ENCODE assay signal across 22 mouse cellular contexts in the genomic region with DNA sequence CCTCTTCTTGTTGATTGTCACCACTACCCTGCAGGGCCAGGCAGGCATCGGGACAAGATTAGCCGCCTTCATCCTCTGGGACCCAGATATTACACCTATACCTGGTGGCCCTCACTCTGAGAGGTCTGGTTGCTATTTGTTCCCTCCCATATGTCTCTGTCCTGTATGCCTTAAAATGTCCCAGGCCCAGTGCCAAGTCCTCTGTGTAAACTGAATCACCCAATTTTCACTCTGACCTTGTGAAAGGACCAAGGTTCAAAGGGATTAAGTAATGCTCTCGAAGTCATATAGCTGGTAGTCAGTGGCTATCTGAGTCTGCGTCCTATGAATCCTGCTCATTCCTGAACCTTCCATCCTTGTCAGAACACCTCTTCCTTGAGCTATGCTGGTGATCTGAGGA. TPM values are rescaled to one million over a fixed set of nuclear protein-coding genes. Genes with fewer than 3 reads are reported as not detected.
DNase-seq lines count a peak whose midpoint lies in the region; ATAC-seq lines count a peak whose summit lies in the region.
"Had no signal": no experiment of that assay in that cellular context is flagged by ENCODE, and none has a peak within 500 bp of the region (broad histone marks: within the 10 kb centered on the region; RNA-seq: fewer than 3 reads in every experiment).

No protein-coding gene starts in this region.

- no peak overlapping the region for H3K9ac ChIP-seq in liver, embryonic 15.5 days
- H3K9ac ChIP-seq in liver, embryonic 12.5 days, result no peak overlapping the region
- H3K9ac ChIP-seq in liver, embryonic 16.5 days (ENCODE audit: low read depth, low read length), result no peak overlapping the region
- H3K9ac ChIP-seq: embryonic facial prominence, embryonic 13.5 days; forebrain, embryonic 12.5 days; hindbrain, embryonic 13.5 days had no signal

- peak; percentile 49 for DNase-seq in adrenal gland, postnatal 10 days
- DNase-seq in spleen, postnatal 4 days (ENCODE audit: low spot score in 2 of 2), result no peak
- DNase-seq in embryo, embryonic 10.5 days (ENCODE audit: low spot score), result no peak
- DNase-seq: cerebellum, adult 2 months; cerebellum, postnatal 14 days; gastrocnemius, postnatal 10 days; heart, adult 18-20 months; heart, postnatal 14 days had no signal

- no peaks in the 10 kb centered on the region for H3K27me3 ChIP-seq in liver, embryonic 15.5 days
- H3K27me3 ChIP-seq in liver, embryonic 12.5 days (replicated peaks), result no peaks in the 10 kb centered on the region
- no peaks in the 10 kb centered on the region for H3K27me3 ChIP-seq in liver, embryonic 16.5 days (ENCODE audit: control insufficient read depth, insufficient read depth, low read depth, low read length)
- H3K27me3 ChIP-seq: embryonic facial prominence, embryonic 13.5 days; forebrain, embryonic 12.5 days; hindbrain, embryonic 13.5 days had no signal

- peak overlapping the region; percentile 46; the same call in 1 of the 2 replicates for H3K27ac ChIP-seq in liver, embryonic 15.5 days (replicated peaks)
- no peak overlapping the region for H3K27ac ChIP-seq in liver, embryonic 12.5 days
- H3K27ac ChIP-seq in liver, embryonic 16.5 days (ENCODE audit: low read length), result peak overlapping the region; percentile 3; the same call in 1 of the 2 replicates
- H3K27ac ChIP-seq: embryonic facial prominence, embryonic 13.5 days; forebrain, embryonic 12.5 days; heart, embryonic 10.5 days; hindbrain, embryonic 13.5 days; hindbrain, postnatal 0 days had no signal

- H3K4me1 ChIP-seq in liver, embryonic 15.5 days (replicated peaks), result peaks cover 7% of the 10 kb centered on the region; the same call in 1 of the 2 replicates
- no peaks in the 10 kb centered on the region for H3K4me1 ChIP-seq in liver, embryonic 12.5 days
- H3K4me1 ChIP-seq in liver, embryonic 16.5 days (ENCODE audit: control insufficient read depth, low read depth, low read length), result no peaks in the 10 kb centered on the region
- H3K4me1 ChIP-seq: embryonic facial prominence, embryonic 13.5 days; forebrain, embryonic 12.5 days; heart, embryonic 10.5 days; hindbrain, embryonic 13.5 days had no signal

- H3K9me3 ChIP-seq in liver, embryonic 15.5 days (replicated peaks), result no peaks in the 10 kb centered on the region
- H3K9me3 ChIP-seq in liver, embryonic 12.5 days (replicated peaks), result no peaks in the 10 kb centered on the region
- no peaks in the 10 kb centered on the region for H3K9me3 ChIP-seq in liver, embryonic 16.5 days (replicated peaks; ENCODE audit: control insufficient read depth, low read length)
- H3K9me3 ChIP-seq: embryonic facial prominence, embryonic 13.5 days; forebrain, embryonic 12.5 days; heart, embryonic 10.5 days; hindbrain, embryonic 13.5 days had no signal

- H3K4me3 ChIP-seq in liver, embryonic 15.5 days (replicated peaks), result no peak overlapping the region
- no peak overlapping the region for H3K4me3 ChIP-seq in liver, embryonic 12.5 days
- no peak overlapping the region for H3K4me3 ChIP-seq in liver, embryonic 16.5 days (ENCODE audit: low read depth, low read length)
- H3K4me3 ChIP-seq: embryonic facial prominence, embryonic 13.5 days; forebrain, embryonic 12.5 days; heart, embryonic 10.5 days; hindbrain, embryonic 13.5 days had no signal

- 60% methylated on average over 4 of the region's 4 CpGs for WGBS in liver, embryonic 15.5 days (ENCODE audit: insufficient replicate concordance)
- 73% methylated on average over 4 of the region's 4 CpGs for WGBS in liver, embryonic 12.5 days (ENCODE audit: insufficient replicate concordance)
- WGBS in liver, embryonic 16.5 days (ENCODE audit: insufficient replicate concordance), result 74% methylated on average over 4 of the region's 4 CpGs

- H3K36me3 ChIP-seq in liver, embryonic 15.5 days (replicated peaks), result no peaks in the 10 kb centered on the region
- no peaks in the 10 kb centered on the region for H3K36me3 ChIP-seq in liver, embryonic 12.5 days
- H3K36me3 ChIP-seq in liver, embryonic 16.5 days (ENCODE audit: control insufficient read depth, insufficient read depth), result no peaks in the 10 kb centered on the region
- H3K36me3 ChIP-seq: embryonic facial prominence, embryonic 13.5 days; forebrain, embryonic 12.5 days; heart, embryonic 10.5 days; hindbrain, embryonic 13.5 days had no signal

- no peak overlapping the region for H3K4me2 ChIP-seq in liver, embryonic 15.5 days
- no peak overlapping the region for H3K4me2 ChIP-seq in liver, embryonic 12.5 days
- H3K4me2 ChIP-seq in liver, embryonic 16.5 days (ENCODE audit: low read depth, low read length), result no peak overlapping the region
- H3K4me2 ChIP-seq: embryonic facial prominence, embryonic 13.5 days; forebrain, embryonic 12.5 days; hindbrain, embryonic 13.5 days had no signal

- peak; percentile 65 for ATAC-seq in liver, embryonic 15.5 days (ENCODE audit: insufficient read depth)
- ATAC-seq in liver, embryonic 12.5 days, result no peak
- peak; percentile 80 for ATAC-seq in liver, embryonic 16.5 days (ENCODE audit: low read depth)
- ATAC-seq: forebrain, embryonic 16.5 days; hindbrain, postnatal 0 days had no signal

RNA-seq across cellular contexts. Expression of a gene that starts 6.8 kb away (rescaled TPM):
- polyA plus RNA-seq in liver, embryonic 15.5 days (2015; fragmentation: Nextera tagmentation; extraction: Ambion mirVana), result 434 and 589 TPM in 2 replicates
- 74.1 and 74.2 TPM in 2 replicates for polyA plus RNA-seq in liver, embryonic 12.5 days (2016; fragmentation: Nextera tagmentation; extraction: Ambion mirVana)
- total RNA-seq in adrenal gland, postnatal 10 days (2021), result 100 to 1,000 TPM in 1 of 2 experiments, 10 to 100 TPM in 1; 87.4 to 223 TPM
- 687 and 781 TPM in 2 replicates for polyA plus RNA-seq in liver, embryonic 16.5 days (2015; fragmentation: Nextera tagmentation; extraction: Ambion mirVana)
- total RNA-seq: common myeloid progenitor, adult 5-6 weeks; hematopoietic stem cell, adult 5-6 weeks had no signal
- polyA plus RNA-seq: embryonic facial prominence, embryonic 13.5 days had no signal

RNA-seq across cellular contexts. Expression of a gene that starts 12.7 kb away (rescaled TPM):
- polyA plus RNA-seq in liver, embryonic 15.5 days (2015; fragmentation: Nextera tagmentation; extraction: Ambion mirVana), result 53.8 and 71.1 TPM in 2 replicates
- polyA plus RNA-seq in liver, embryonic 12.5 days (2016; fragmentation: Nextera tagmentation; extraction: Ambion mirVana), result 20.1 and 21.2 TPM in 2 replicates
- 100 to 1,000 TPM in 1 of 2 experiments, 10 to 100 TPM in 1; 52.9 to 125 TPM for total RNA-seq in adrenal gland, postnatal 10 days (2021)
- 82.0 and 101 TPM in 2 replicates for polyA plus RNA-seq in liver, embryonic 16.5 days (2015; fragmentation: Nextera tagmentation; extraction: Ambion mirVana)
- total RNA-seq: common myeloid progenitor, adult 5-6 weeks; heart, adult 18-20 months; heart, postnatal 14 days; hematopoietic stem cell, adult 5-6 weeks; hindbrain, postnatal 0 days had no signal
- polyA plus RNA-seq: cerebellum, adult 2 months; embryonic facial prominence, embryonic 13.5 days; forebrain, embryonic 12.5 days; forebrain, embryonic 16.5 days; frontal cortex, adult 2 months; heart, embryonic 14.5 days; hindbrain, embryonic 13.5 days; hindbrain, postnatal 0 days; intestine, embryonic 14.5 days had no signal

RNA-seq across cellular contexts. Expression of a gene that starts 20.8 kb away (rescaled TPM):
- polyA plus RNA-seq in liver, embryonic 15.5 days (2015; fragmentation: Nextera tagmentation; extraction: Ambion mirVana), result 3.5 and 4.1 TPM in 2 replicates
- polyA plus RNA-seq in liver, embryonic 12.5 days (2016; fragmentation: Nextera tagmentation; extraction: Ambion mirVana), result 9.3 and 9.4 TPM in 2 replicates
- 10 to 100 TPM in 1 of 2 experiments, 1 to 10 TPM in 1; 8.5 to 13.9 TPM for total RNA-seq in adrenal gland, postnatal 10 days (2021)
- 3.6 TPM in 2 replicates for polyA plus RNA-seq in liver, embryonic 16.5 days (2015; fragmentation: Nextera tagmentation; extraction: Ambion mirVana)

RNA-seq across cellular contexts. Expression of a gene that starts 44.1 kb away (rescaled TPM):
- polyA plus RNA-seq in liver, embryonic 15.5 days (2015; fragmentation: Nextera tagmentation; extraction: Ambion mirVana), result 205 and 267 TPM in 2 replicates
- 8.8 and 9.2 TPM in 2 replicates for polyA plus RNA-seq in liver, embryonic 12.5 days (2016; fragmentation: Nextera tagmentation; extraction: Ambion mirVana)
- total RNA-seq in adrenal gland, postnatal 10 days (2021), result 100 to 1,000 TPM; 167 to 428 TPM
- polyA plus RNA-seq in liver, embryonic 16.5 days (2015; fragmentation: Nextera tagmentation; extraction: Ambion mirVana), result 278 and 305 TPM in 2 replicates
- total RNA-seq: common myeloid progenitor, adult 5-6 weeks; hematopoietic stem cell, adult 5-6 weeks had no signal
- polyA plus RNA-seq: embryonic facial prominence, embryonic 13.5 days; forebrain, embryonic 12.5 days; forebrain, embryonic 16.5 days; hindbrain, embryonic 13.5 days; hindbrain, postnatal 0 days had no signal

RNA-seq across cellular contexts. Expression of a gene that starts 51.4 kb away (rescaled TPM):
- polyA plus RNA-seq in liver, embryonic 15.5 days (2015; fragmentation: Nextera tagmentation; extraction: Ambion mirVana), result 1.1 and 1.6 TPM in 2 replicates
- polyA plus RNA-seq in liver, embryonic 12.5 days (2016; fragmentation: Nextera tagmentation; extraction: Ambion mirVana), result 0.49 and 0.51 TPM in 2 replicates
- 10 to 100 TPM; 11.1 to 11.6 TPM for total RNA-seq in adrenal gland, postnatal 10 days (2021)
- polyA plus RNA-seq in liver, embryonic 16.5 days (2015; fragmentation: Nextera tagmentation; extraction: Ambion mirVana), result 1.7 and 2.3 TPM in 2 replicates
- total RNA-seq: hematopoietic stem cell, adult 5-6 weeks had no signal
